Mouse (Mus musculus) forebrain, embryonic 13.5 days (tissue): ENCODE measurements around the gene Nt5c1a. TPM values are rescaled to one million over a fixed set of nuclear protein-coding genes. Genes with fewer than 3 reads are reported as not detected.
"Not testable (repeated sequence)": the region's sequence is repeated elsewhere in the genome, so short reads cannot be mapped to it uniquely, and the experiment has no call there.

Experiments used
- ATAC-seq: fragments of 200-750 bp; cut with Nextera tagmentation; 2 replicates; pipeline ENCODE4 v1.8.0; 2017
- H3K27ac ChIP-seq: fragments of 300-500 bp; sonication (generic); 2 replicates; pipeline ENCODE4 v1.5.1; 2015; ENCODE audit warnings: inconsistent platforms, mild to moderate bottlenecking, moderate library complexity
- H3K27me3 ChIP-seq: fragments of 300-500 bp; sonication (generic); 2 replicates; pipeline ENCODE4 v1.6.1; 2015; ENCODE audit warnings: mild to moderate bottlenecking, inconsistent platforms
- H3K36me3 ChIP-seq: fragments of 300-500 bp; sonication (generic); 2 replicates; pipeline ENCODE4 v1.6.1; 2015; ENCODE audit warnings: mild to moderate bottlenecking, inconsistent platforms; ENCODE audit not compliant: poor library complexity, severe bottlenecking
- H3K4me1 ChIP-seq: fragments of 300-500 bp; sonication (generic); 2 replicates; pipeline ENCODE4 v1.6.1; 2015; ENCODE audit warnings: inconsistent platforms
- H3K4me2 ChIP-seq: fragments of 300-500 bp; sonication (generic); 2 replicates; pipeline ENCODE4 v1.6.1; 2015; ENCODE audit warnings: inconsistent platforms, mild to moderate bottlenecking, moderate library complexity
- H3K4me3 ChIP-seq: fragments of 300-500 bp; sonication (generic); 2 replicates; pipeline ENCODE4 v1.5.1; 2015; ENCODE audit warnings: mild to moderate bottlenecking, inconsistent platforms
- H3K9ac ChIP-seq: fragments of 300-500 bp; sonication (generic); 2 replicates; pipeline ENCODE4 v1.6.1; 2015; ENCODE audit warnings: mild to moderate bottlenecking, inconsistent platforms
- H3K9me3 ChIP-seq: fragments of 300-500 bp; sonication (generic); replicated peaks from 2 replicates; pipeline ENCODE4 v1.6.1; 2016; ENCODE audit warnings: inconsistent platforms
- WGBS: fragments of 180-500 bp; shearing (Covaris S2); methylation state at CpG from one replicate; pipeline ENCODE4 v1.1.7; 2015; 5-methylcytosine and 5-hydroxymethylcytosine counted together
- polyA plus RNA-seq: library from polyadenylated mRNA; unstranded; fragments of >200 nt; fragmentation: Nextera tagmentation; extraction: Ambion mirVana; gene quantifications from 2 replicates; pipeline ENCODE4 v1.2.1, GENCODE M21; 2015

The Nt5c1a gene
- polyA plus RNA-seq = 0.24 TPM in 1 of 2 replicates, not detected in the other

DNA sequence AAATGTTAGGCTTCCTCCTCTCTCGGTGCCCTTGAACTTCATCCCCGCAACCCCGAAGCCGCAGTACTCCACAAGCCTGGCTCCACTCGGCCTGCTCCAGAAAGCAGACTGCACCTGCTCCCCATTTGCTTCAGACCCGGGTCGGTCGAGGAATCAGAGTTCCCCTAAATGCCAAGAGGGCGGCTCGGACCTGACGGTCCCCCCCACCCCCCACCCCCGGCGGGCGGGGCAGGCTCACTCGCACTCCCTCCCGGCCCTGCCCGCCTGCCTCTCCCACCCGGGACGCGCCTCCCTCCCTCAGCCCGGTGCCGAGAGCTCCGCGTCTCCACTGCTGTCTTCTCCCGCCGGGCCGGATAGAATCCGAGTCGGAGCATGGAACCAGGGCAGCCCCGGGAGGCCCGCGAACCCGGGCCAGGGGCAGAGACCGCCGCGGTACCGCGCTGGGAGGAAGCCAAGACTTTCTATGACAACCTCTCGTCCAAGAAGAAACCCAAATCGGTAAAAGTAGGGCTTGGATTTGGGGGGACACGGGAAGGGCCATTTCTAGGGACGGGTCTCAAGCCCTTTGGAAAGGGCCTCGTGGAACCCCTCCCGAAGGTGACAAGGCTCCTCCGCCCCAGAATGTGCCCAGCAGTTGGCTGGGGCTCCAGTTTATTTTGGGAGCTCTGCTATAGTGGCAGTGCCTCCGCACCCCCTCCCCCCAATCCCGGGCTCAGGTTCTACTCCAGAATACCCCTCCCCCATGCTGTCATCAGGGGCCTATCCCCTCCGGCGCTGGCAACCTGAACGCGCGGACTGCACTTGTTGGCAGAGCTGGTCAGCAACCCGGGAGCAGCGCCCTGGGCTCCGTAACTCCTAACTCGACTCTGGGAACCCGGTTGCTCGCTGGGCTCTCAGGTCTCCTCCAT is at the start of gene Nt5c1a:
TSS of gene Nt5c1a (plus strand) at position 319 of the 908 bp plus-strand sequence.
- Histone ChIP-seq H3K27me3 (peaks cover 38% of the 10 kb centered on the region), H3K4me3 (peak within 1 kb of the TSS; percentile 45), H3K36me3 (no peaks in the 10 kb centered on the region), H3K27ac (no peak within 1 kb of the TSS), H3K4me2 (peak within 1 kb of the TSS; percentile 85), H3K9ac (peak within 1 kb of the TSS; percentile 62), H3K9me3 (no peaks in the 10 kb centered on the region), H3K4me1 (peaks cover 12% of the 10 kb centered on the region)
- ATAC-seq = peak; percentile 61
- 1% methylated on average over 58 of the region's 58 CpGs for WGBS

DNA sequence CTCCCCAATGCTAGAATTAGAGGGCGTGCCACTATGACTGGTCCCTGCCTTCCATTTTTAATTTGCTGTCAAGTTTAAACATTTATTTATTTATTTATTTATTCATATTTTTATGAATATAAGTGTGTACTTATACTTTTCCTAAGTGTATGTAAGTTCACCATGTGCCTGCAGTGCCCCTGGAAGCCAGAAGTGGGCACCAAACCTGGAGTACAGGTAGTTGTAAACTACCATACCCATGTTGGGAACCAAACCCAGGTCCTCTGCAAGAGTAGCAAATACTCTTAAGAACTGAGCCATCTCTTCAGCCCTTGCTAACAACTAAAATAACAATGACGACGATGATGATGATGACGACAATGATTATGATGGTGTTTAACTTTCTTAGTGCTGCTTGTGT is 49.3 kb upstream of the Nt5c1a start:
- Histone ChIP-seq H3K27me3 (0 out of 2 replicates have a peak, but pooled peaks cover 6% of the 10 kb centered on the region), H3K9me3 (no peaks in the 10 kb centered on the region), H3K36me3 (no peaks in the 10 kb centered on the region), H3K9ac (no peak overlapping the region), H3K4me2 (no peak overlapping the region), H3K27ac (no peak overlapping the region), H3K4me3 (no peak overlapping the region), H3K4me1 (no peaks in the 10 kb centered on the region)
- 82% methylated on average over 4 of the region's 4 CpGs for WGBS
- ATAC-seq = no peak

DNA sequence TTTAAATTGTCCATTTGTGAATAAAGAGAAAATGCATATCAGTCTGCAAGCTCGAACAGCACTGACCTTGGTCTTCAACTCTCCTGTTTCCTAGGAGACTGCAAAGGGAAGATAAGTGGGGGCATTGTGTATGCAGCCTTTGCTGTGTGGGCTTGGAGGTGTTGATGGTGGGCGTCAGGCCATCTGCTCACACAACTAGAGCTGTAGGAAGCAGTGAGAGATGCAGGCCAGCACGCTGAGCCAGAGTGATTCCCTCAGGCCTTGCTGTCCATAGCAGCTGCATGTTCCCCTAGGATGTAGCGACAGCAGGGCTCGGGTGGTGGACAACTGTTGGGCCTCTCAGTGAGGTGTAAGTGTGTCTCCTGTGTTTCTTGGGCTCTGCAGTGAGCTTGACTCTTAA is 48.3 kb upstream of the Nt5c1a start:
- Histone ChIP-seq H3K27me3 (0 out of 2 replicates have a peak, but pooled peaks cover 6% of the 10 kb centered on the region), H3K4me1 (no peaks in the 10 kb centered on the region), H3K27ac (no peak overlapping the region), H3K36me3 (no peaks in the 10 kb centered on the region), H3K4me2 (no peak overlapping the region), H3K9ac (no peak overlapping the region), H3K4me3 (no peak overlapping the region), H3K9me3 (no peaks in the 10 kb centered on the region)
- no peak; the same call in 1 of the 2 replicates for ATAC-seq
- WGBS = 61% methylated on average over 5 of the region's 5 CpGs

DNA sequence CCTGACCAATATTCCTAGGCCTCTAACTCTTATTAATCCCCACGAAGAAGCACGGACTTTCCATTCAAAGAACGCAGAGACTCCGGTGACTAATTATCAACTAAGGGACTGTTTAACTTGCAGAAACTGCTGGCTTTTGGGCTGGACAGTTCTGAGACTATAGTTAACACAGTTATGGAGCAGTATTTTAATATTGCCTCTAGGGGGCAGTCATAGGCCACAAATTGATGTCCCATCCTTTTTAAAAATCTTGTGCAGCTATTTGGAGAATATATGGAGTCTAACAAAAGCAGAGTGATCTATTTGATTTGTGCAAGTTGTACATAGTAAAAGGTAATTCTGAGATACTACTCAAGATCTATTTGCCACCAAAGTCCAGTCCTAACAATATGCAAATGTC is 46.3 kb upstream of the Nt5c1a start:
- Histone ChIP-seq H3K4me3 (no peak overlapping the region), H3K4me2 (no peak overlapping the region), H3K36me3 (no peaks in the 10 kb centered on the region), H3K27me3 (0 out of 2 replicates have a peak, but pooled peaks cover 6% of the 10 kb centered on the region), H3K9ac (no peak overlapping the region), H3K4me1 (no peaks in the 10 kb centered on the region), H3K9me3 (no peaks in the 10 kb centered on the region), H3K27ac (no peak overlapping the region)
- ATAC-seq = 0 out of 2 replicates have a peak, but pooled peaks have one; percentile 61
- WGBS = 21% methylated on average over 4 of the region's 4 CpGs

DNA sequence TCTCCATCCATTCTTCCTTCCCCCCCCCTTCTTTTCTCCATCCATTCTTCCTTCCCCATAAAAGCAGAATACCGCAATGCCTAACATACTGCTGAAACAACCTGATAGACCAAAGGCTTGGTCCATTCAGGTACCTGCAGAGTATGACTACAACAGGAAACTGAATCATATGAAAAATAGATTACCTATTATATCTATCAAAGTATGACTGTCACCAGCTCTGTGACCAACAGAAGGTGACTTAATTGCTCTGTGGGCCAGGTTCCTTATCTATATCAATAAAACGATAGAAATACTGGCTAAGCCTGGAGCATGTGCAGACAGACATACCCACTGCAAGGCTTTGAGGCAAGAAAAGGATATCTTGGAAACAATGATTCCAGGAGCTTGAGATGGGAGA is 45.9 kb upstream of the Nt5c1a start:
- H3K4me2 ChIP-seq = no peak overlapping the region
- H3K36me3 ChIP-seq = no peaks in the 10 kb centered on the region
- peaks cover 6% of the 10 kb centered on the region; the same call in 1 of the 2 replicates for H3K27me3 ChIP-seq
- no peaks in the 10 kb centered on the region for H3K4me1 ChIP-seq
- no peak for ATAC-seq
- H3K27ac ChIP-seq = no peak overlapping the region
- no peaks in the 10 kb centered on the region for H3K9me3 ChIP-seq
- 64% methylated on average over 2 of the region's 2 CpGs for WGBS
- no peak overlapping the region for H3K4me3 ChIP-seq
- H3K9ac ChIP-seq = no peak overlapping the region

DNA sequence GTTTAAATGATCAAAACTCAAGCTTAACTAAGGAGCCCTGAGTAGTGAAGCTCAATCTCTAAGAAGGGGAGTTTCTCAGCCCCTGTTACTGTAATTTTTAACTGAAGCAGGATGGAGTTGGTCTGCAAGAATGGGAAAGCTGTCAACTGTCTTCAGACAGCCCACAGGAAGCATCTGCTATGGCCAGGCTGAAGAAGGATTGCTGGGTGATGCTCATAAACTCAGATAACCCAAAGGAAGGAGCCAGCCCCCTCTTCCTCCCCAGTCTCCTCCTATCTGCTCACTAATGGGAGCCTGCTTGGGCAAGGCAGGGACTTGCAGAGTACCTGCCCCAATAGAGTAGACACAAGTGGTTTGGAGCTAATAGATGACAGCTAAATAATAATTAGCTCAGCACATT is 45.5 kb upstream of the Nt5c1a start:
- Histone ChIP-seq H3K36me3 (no peaks in the 10 kb centered on the region), H3K27ac (no peak overlapping the region), H3K9me3 (no peaks in the 10 kb centered on the region), H3K9ac (no peak overlapping the region), H3K4me2 (no peak overlapping the region), H3K4me1 (no peaks in the 10 kb centered on the region), H3K27me3 (peaks cover 6% of the 10 kb centered on the region; the same call in 1 of the 2 replicates), H3K4me3 (no peak overlapping the region)
- no peak for ATAC-seq

DNA sequence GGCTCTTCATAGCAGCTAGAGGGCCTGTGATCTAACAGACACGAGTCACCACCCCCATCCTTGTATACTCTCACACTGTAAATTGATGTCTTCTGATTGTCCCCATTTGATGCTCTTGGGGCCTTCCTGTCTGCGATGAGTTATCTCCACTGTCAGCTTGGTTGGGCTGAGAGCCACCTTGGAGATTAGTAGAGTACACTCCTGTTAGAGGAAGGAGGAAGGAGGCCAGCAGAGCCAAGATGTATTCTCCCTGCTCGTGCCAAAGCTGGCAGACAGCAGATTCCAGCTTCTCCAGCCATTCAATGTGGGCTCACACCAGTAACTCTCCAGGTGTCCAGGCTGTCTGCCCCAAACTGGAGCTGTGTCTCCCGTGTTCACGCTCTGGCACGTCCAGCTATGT is 40.7 kb upstream of the Nt5c1a start:
- no peak for ATAC-seq
- Histone ChIP-seq H3K4me1 (peaks cover 8% of the 10 kb centered on the region; the same call in 1 of the 2 replicates), H3K27me3 (peaks cover 3% of the 10 kb centered on the region; the same call in 1 of the 2 replicates), H3K4me2 (no peak overlapping the region), H3K9ac (no peak overlapping the region), H3K4me3 (no peak overlapping the region), H3K9me3 (no peaks in the 10 kb centered on the region), H3K27ac (no peak overlapping the region), H3K36me3 (no peaks in the 10 kb centered on the region)
- 87% methylated on average over 6 of the region's 6 CpGs for whole genome bisulfite sequencing

DNA sequence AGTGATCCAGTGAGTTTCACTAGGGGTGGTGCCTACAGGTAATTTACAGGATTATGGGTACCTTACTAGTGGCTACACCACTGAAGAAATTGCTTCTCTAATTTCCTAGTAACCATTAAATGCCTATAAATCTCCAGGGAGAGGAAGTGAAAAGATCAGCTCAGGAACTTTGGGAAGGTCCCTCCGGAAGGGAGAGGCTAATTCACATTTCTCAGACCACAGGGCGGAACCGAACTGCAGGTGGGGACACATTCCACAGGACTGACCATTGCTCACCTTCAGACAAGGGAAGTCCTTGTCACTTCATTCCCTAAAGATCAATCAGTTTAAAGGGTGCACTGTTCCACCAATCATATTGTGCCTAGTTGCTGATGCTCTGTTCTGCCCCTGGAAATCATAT is 40.1 kb upstream of the Nt5c1a start:
- ATAC-seq, H3K4me2 ChIP-seq, H3K4me3 ChIP-seq, H3K9ac ChIP-seq, H3K4me1 ChIP-seq, H3K36me3 ChIP-seq, H3K9me3 ChIP-seq, H3K27me3 ChIP-seq, H3K27ac ChIP-seq: not testable (repeated sequence)
- 85% methylated on average over 3 of the region's 3 CpGs for WGBS

DNA sequence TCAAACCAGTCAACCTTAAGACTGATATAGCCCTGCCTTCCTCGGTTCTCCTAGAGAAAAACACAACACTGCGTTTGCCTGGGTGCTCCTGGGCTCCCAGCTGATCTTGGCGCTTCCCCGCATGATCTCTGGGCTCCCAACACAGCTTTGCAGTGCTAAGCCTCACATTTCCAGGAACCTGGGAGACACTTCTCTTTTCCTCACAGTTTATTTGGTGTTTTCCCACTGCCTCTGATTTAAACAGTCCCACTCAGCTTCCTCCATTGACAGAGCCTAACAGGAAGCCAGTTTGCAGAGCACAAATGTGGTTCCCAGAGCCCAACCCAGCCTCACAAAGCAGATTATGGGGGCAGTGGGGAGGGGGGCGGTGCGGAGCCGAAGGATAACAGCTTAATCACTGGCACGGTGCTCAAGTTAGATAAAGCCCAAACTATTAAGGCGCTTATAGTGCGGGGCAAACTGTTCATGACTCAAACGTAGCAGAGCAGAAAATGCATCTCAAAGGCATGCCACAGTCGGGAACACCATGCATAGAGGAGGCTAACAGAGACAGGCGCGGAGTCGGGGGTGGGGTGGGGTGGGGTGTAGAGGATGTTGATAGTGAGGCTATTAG is 38.9 kb upstream of the Nt5c1a start:
- Histone ChIP-seq H3K9me3 (peaks cover 3% of the 10 kb centered on the region; the same call in 1 of the 2 replicates), H3K27ac (no peak overlapping the region), H3K36me3 (no peaks in the 10 kb centered on the region), H3K4me2 (peak overlapping the region; percentile 47), H3K4me1 (peaks cover 8% of the 10 kb centered on the region; the same call in 1 of the 2 replicates), H3K9ac (no peak overlapping the region), H3K4me3 (no peak overlapping the region), H3K27me3 (peaks cover 3% of the 10 kb centered on the region; the same call in 1 of the 2 replicates)
- no peak for ATAC-seq
- 13% methylated on average over 15 of the region's 15 CpGs for WGBS

DNA sequence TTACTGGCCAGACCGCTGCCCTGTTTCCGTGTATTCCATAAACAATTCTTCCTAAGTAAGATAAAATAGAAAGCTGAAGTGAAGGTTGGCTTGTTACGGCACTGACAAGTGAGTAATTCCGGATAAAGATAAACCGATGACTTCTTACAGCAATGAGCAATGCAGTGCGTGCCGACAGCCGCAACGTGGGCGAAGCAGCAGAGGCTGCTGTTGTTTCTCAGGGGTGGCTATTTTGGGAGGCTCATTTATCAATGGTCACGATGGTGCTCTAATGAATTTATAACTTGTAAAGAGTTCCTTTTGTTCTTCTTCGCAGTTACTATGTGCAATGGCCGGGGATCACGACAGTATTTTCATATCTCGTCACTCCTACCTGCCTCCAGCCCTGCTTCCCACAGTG is 37.1 kb upstream of the Nt5c1a start:
- Histone ChIP-seq H3K9ac (no peak overlapping the region), H3K27me3 (peaks cover 3% of the 10 kb centered on the region; the same call in 1 of the 2 replicates), H3K4me1 (peaks cover 8% of the 10 kb centered on the region; the same call in 1 of the 2 replicates), H3K9me3 (peaks cover 5% of the 10 kb centered on the region; the same call in 1 of the 2 replicates), H3K27ac (no peak overlapping the region), H3K4me3 (no peak overlapping the region), H3K36me3 (no peaks in the 10 kb centered on the region), H3K4me2 (no peak overlapping the region)
- WGBS = 90% methylated on average over 15 of the region's 15 CpGs
- ATAC-seq = no peak

DNA sequence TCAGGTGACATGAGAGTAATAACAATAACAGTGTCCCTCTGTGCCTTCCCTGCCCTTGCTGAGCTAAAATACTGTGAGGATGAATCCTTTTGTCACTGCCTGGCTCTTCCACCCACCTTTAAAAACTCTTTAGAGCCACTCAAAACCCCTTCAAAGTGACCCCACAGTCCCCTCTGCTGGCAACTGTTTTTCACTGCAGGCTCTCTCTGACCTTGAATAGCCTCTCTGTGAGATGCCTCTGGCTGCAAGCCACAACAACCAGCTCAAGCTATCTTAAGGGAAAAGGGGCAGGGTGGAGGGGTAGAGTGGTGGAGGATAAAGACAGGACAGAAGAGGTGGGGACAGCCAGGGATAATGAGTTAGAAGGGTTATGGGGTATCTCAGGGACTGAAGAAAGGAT is 29.5 kb upstream of the Nt5c1a start:
- Histone ChIP-seq H3K36me3 (no peaks in the 10 kb centered on the region), H3K27me3 (peaks cover 24% of the 10 kb centered on the region), H3K4me1 (no peaks in the 10 kb centered on the region), H3K4me2 (no peak overlapping the region), H3K9me3 (0 out of 2 replicates have a peak, but pooled peaks cover 3% of the 10 kb centered on the region), H3K4me3 (no peak overlapping the region), H3K9ac (no peak overlapping the region), H3K27ac (no peak overlapping the region)
- no peak for ATAC-seq
